9 mouse cellular contexts compared by ENCODE assay signal in genomic region chr9:41182550-41182949, GRCm38 (mm10). TPM values are rescaled to one million over a fixed set of nuclear protein-coding genes. Genes with fewer than 3 reads are reported as not detected.
DNase-seq lines count a peak whose midpoint lies in the region; ATAC-seq and TF ChIP-seq lines count a peak whose summit lies in the region.
"Had no signal": no experiment of that assay in that cellular context is flagged by ENCODE, and none has a peak within 500 bp of the region (broad histone marks: within the 10 kb centered on the region; RNA-seq: fewer than 3 reads in every experiment).

No protein-coding gene starts in this region.

- no peaks in the 10 kb centered on the region for H3K9me3 ChIP-seq in limb, embryonic 11.5 days (ENCODE audit: control insufficient read depth, low read length)
- H3K9me3 ChIP-seq in limb, embryonic 10.5 days (replicated peaks), result no peaks in the 10 kb centered on the region
- H3K9me3 ChIP-seq in forebrain, embryonic 14.5 days (replicated peaks; ENCODE audit: control insufficient read depth, low read length), result no peaks in the 10 kb centered on the region
- H3K9me3 ChIP-seq in lung, postnatal 0 days (ENCODE audit: low read length), result no peaks in the 10 kb centered on the region
- H3K9me3 ChIP-seq: liver, embryonic 13.5 days had no signal

- H3K4me3 ChIP-seq in limb, embryonic 11.5 days (ENCODE audit: low read depth, low read length), result no peak overlapping the region
- H3K4me3 ChIP-seq in limb, embryonic 10.5 days, result no peak overlapping the region
- H3K4me3 ChIP-seq in forebrain, embryonic 14.5 days (ENCODE audit: low read depth, low read length), result no peak overlapping the region
- no peak overlapping the region for H3K4me3 ChIP-seq in lung, postnatal 0 days (ENCODE audit: low read depth, low read length)
- H3K4me3 ChIP-seq: liver, embryonic 13.5 days had no signal

- no peaks in the 10 kb centered on the region for H3K4me1 ChIP-seq in limb, embryonic 11.5 days (ENCODE audit: control insufficient read depth, insufficient read depth, low read length)
- peaks cover 8% of the 10 kb centered on the region; the same call in 1 of the 2 replicates for H3K4me1 ChIP-seq in limb, embryonic 10.5 days
- no peaks in the 10 kb centered on the region for H3K4me1 ChIP-seq in forebrain, embryonic 14.5 days (ENCODE audit: control insufficient read depth, insufficient read depth, low read length)
- H3K4me1 ChIP-seq in lung, postnatal 0 days (ENCODE audit: insufficient read depth, low read depth, low read length), result no peaks in the 10 kb centered on the region

- H3K4me2 ChIP-seq in limb, embryonic 11.5 days (ENCODE audit: low read depth, severe bottlenecking), result no peak overlapping the region
- no peak overlapping the region for H3K4me2 ChIP-seq in forebrain, embryonic 14.5 days (ENCODE audit: low read length)
- H3K4me2 ChIP-seq in lung, postnatal 0 days (replicated peaks; ENCODE audit: low read depth, low read length), result no peak overlapping the region
- H3K4me2 ChIP-seq: liver, embryonic 13.5 days had no signal

- TF ChIP-seq CTCF in lung, postnatal 0 days (IDR thresholded peaks at IDR 0.05), result peak; percentile 81

- no peaks in the 10 kb centered on the region for H3K27me3 ChIP-seq in limb, embryonic 11.5 days (ENCODE audit: control insufficient read depth, insufficient read depth, low read length)
- no peaks in the 10 kb centered on the region for H3K27me3 ChIP-seq in limb, embryonic 10.5 days (ENCODE audit: low read depth, poor library complexity, severe bottlenecking)
- H3K27me3 ChIP-seq in forebrain, embryonic 14.5 days (replicated peaks; ENCODE audit: control insufficient read depth, insufficient read depth, low read length), result no peaks in the 10 kb centered on the region
- H3K27me3 ChIP-seq in lung, postnatal 0 days (replicated peaks; ENCODE audit: insufficient read depth, low read length), result no peaks in the 10 kb centered on the region
- H3K27me3 ChIP-seq: liver, embryonic 13.5 days had no signal

- no peak for TF ChIP-seq EP300 in lung, postnatal 0 days (IDR thresholded peaks at IDR 0.05)

- H3K36me3 ChIP-seq in limb, embryonic 11.5 days (ENCODE audit: control insufficient read depth, insufficient read depth, low read length), result no peaks in the 10 kb centered on the region
- no peaks in the 10 kb centered on the region for H3K36me3 ChIP-seq in limb, embryonic 10.5 days
- H3K36me3 ChIP-seq in forebrain, embryonic 14.5 days (ENCODE audit: control insufficient read depth, insufficient read depth, low read length), result no peaks in the 10 kb centered on the region
- H3K36me3 ChIP-seq in lung, postnatal 0 days (ENCODE audit: insufficient read depth, low read length), result no peaks in the 10 kb centered on the region
- H3K36me3 ChIP-seq: liver, embryonic 13.5 days had no signal

- ATAC-seq in limb, embryonic 11.5 days (ENCODE audit: insufficient number of reproducible peaks, low FRiP score, low TSS enrichment, low read depth), result no peak
- ATAC-seq in forebrain, embryonic 14.5 days, result peak; percentile 58
- peak; percentile 50; the same call in 1 of the 2 replicates for ATAC-seq in lung, postnatal 0 days

- no peak overlapping the region for H3K27ac ChIP-seq in limb, embryonic 11.5 days (replicated peaks; ENCODE audit: low read depth, low read length)
- no peak overlapping the region for H3K27ac ChIP-seq in limb, embryonic 10.5 days
- H3K27ac ChIP-seq in forebrain, embryonic 14.5 days (ENCODE audit: low read depth, low read length), result no peak overlapping the region
- H3K27ac ChIP-seq in lung, postnatal 0 days (ENCODE audit: low read length), result no peak overlapping the region
- H3K27ac ChIP-seq: liver, embryonic 13.5 days had no signal

- no peak overlapping the region for H3K9ac ChIP-seq in limb, embryonic 11.5 days (ENCODE audit: low read length)
- H3K9ac ChIP-seq in forebrain, embryonic 14.5 days (ENCODE audit: low read length), result no peak overlapping the region
- no peak overlapping the region for H3K9ac ChIP-seq in lung, postnatal 0 days (replicated peaks; ENCODE audit: low read depth)
- H3K9ac ChIP-seq: liver, embryonic 13.5 days had no signal

- DNase-seq in limb, embryonic 11.5 days (ENCODE audit: low spot score), result peak; percentile 54
- no peak for DNase-seq in limb, embryonic 10.5 days (ENCODE audit: low spot score)
- DNase-seq in R1 (ENCODE audit: low read depth, low spot score), result peak; percentile 23
- peak; percentile 74 for DNase-seq in forebrain, embryonic 14.5 days (ENCODE audit: low spot score)
- peak; percentile 67 for DNase-seq in kidney, postnatal 10 days
- DNase-seq in lung, postnatal 0 days (ENCODE audit: low spot score), result peak; percentile 64
- peak; percentile 45 for DNase-seq in right cerebral cortex, postnatal 25 days
- no peak for DNase-seq in urinary bladder, postnatal 4 days (ENCODE audit: low spot score in 2 of 2)
- DNase-seq: liver, embryonic 13.5 days had no signal

RNA-seq across cellular contexts. Expression of gene Ubash3b, which starts 21.1 kb away (rescaled TPM):
- polyA plus RNA-seq in limb, embryonic 11.5 days (2014; fragmentation: Nextera tagmentation; extraction: Ambion mirVana), result 6.6 and 8.2 TPM in 2 replicates
- polyA plus RNA-seq in limb, embryonic 10.5 days (2016; fragmentation: Nextera tagmentation; extraction: Ambion mirVana), result 6.9 and 7.8 TPM in 2 replicates
- 13.8 and 18.1 TPM in 2 replicates for polyA plus RNA-seq in forebrain, embryonic 14.5 days (2014; fragmentation: Nextera tagmentation; extraction: Ambion mirVana)
- polyA plus RNA-seq in lung, postnatal 0 days (2015; fragmentation: Nextera tagmentation; extraction: Ambion mirVana), result 4.1 and 4.8 TPM in 2 replicates

Comparison
In these comparisons a context has a peak if more than half of its experiments do, and no peak if none do; other contexts are left out.
1. DNase-seq: peak in limb, embryonic 11.5 days (single experiment), R1 (single experiment), forebrain, embryonic 14.5 days (single experiment), kidney, postnatal 10 days (single experiment), lung, postnatal 0 days (single experiment) and right cerebral cortex, postnatal 25 days (single experiment); none in limb, embryonic 10.5 days (single experiment) and urinary bladder, postnatal 4 days (0 of 2).